11 mouse cellular contexts compared by ENCODE assay signal in genomic region chr7:130278738-130279705, GRCm38 (mm10).
DNase-seq lines count a peak whose midpoint lies in the region; ATAC-seq lines count a peak whose summit lies in the region.
"Had no signal": no experiment of that assay in that cellular context is flagged by ENCODE, and none has a peak within 500 bp of the region (broad histone marks: within the 10 kb centered on the region; RNA-seq: fewer than 3 reads in every experiment).

No protein-coding gene starts in this region.

- H3K36me3 ChIP-seq in kidney, embryonic 15.5 days = no peaks in the 10 kb centered on the region
- H3K36me3 ChIP-seq in embryonic facial prominence, embryonic 12.5 days = no peaks in the 10 kb centered on the region
- no peaks in the 10 kb centered on the region for H3K36me3 ChIP-seq in heart, embryonic 15.5 days
- no peaks in the 10 kb centered on the region for H3K36me3 ChIP-seq in limb, embryonic 13.5 days

- DNase-seq in kidney, postnatal 25 days = no peak
- DNase-seq in spleen, postnatal 14 days (ENCODE audit: low spot score in 2 of 2) = no peak
- DNase-seq in left cerebral cortex, adult 11 months (ENCODE audit: low spot score) = no peak
- DNase-seq: cerebellum, postnatal 25 days; gastrocnemius, postnatal 36 days; left cerebral cortex, postnatal 4 days had no signal

- no peaks in the 10 kb centered on the region for H3K9me3 ChIP-seq in kidney, embryonic 15.5 days (replicated peaks)
- H3K9me3 ChIP-seq in embryonic facial prominence, embryonic 12.5 days = no peaks in the 10 kb centered on the region
- H3K9me3 ChIP-seq in heart, embryonic 15.5 days (replicated peaks) = no peaks in the 10 kb centered on the region
- H3K9me3 ChIP-seq in limb, embryonic 13.5 days = no peaks in the 10 kb centered on the region
- H3K9me3 ChIP-seq: forebrain, embryonic 13.5 days had no signal

- H3K4me2 ChIP-seq in kidney, embryonic 15.5 days = 0 out of 2 replicates have a peak overlapping the region, but pooled peaks have one; percentile 10
- H3K4me2 ChIP-seq in embryonic facial prominence, embryonic 12.5 days (replicated peaks) = no peak overlapping the region
- H3K4me2 ChIP-seq in heart, embryonic 15.5 days = no peak overlapping the region
- no peak overlapping the region; the same call in 1 of the 2 replicates for H3K4me2 ChIP-seq in limb, embryonic 13.5 days (replicated peaks)
- H3K4me2 ChIP-seq: forebrain, embryonic 13.5 days had no signal

- WGBS in kidney, embryonic 15.5 days = 9% methylated on average over 19 of the region's 19 CpGs
- WGBS in embryonic facial prominence, embryonic 12.5 days = 41% methylated on average over 19 of the region's 19 CpGs
- 56% methylated on average over 19 of the region's 19 CpGs for WGBS in heart, embryonic 15.5 days
- 33% methylated on average over 19 of the region's 19 CpGs for WGBS in limb, embryonic 13.5 days

- peak; percentile 78 for ATAC-seq in kidney, embryonic 15.5 days (replicated peaks; ENCODE audit: low FRiP score)
- ATAC-seq in embryonic facial prominence, embryonic 12.5 days (ENCODE audit: insufficient number of reproducible peaks, insufficient read depth, low FRiP score, low TSS enrichment) = no peak
- ATAC-seq in heart, embryonic 15.5 days (replicated peaks; ENCODE audit: insufficient number of reproducible peaks, insufficient read depth, low FRiP score, low read depth) = no peak; the same call in 1 of the 2 replicates
- peak; percentile 28; the same call in 1 of the 2 replicates for ATAC-seq in limb, embryonic 13.5 days (ENCODE audit: low FRiP score, low read depth)
- ATAC-seq: forebrain, embryonic 13.5 days had no signal

- no peak overlapping the region for H3K9ac ChIP-seq in kidney, embryonic 15.5 days
- H3K9ac ChIP-seq in embryonic facial prominence, embryonic 12.5 days = no peak overlapping the region
- H3K9ac ChIP-seq in heart, embryonic 15.5 days = no peak overlapping the region
- H3K9ac ChIP-seq in limb, embryonic 13.5 days = no peak overlapping the region
- H3K9ac ChIP-seq: forebrain, embryonic 13.5 days had no signal

- no peak overlapping the region for H3K4me3 ChIP-seq in kidney, embryonic 15.5 days (replicated peaks)
- H3K4me3 ChIP-seq in embryonic facial prominence, embryonic 12.5 days = no peak overlapping the region
- H3K4me3 ChIP-seq in heart, embryonic 15.5 days = no peak overlapping the region
- no peak overlapping the region for H3K4me3 ChIP-seq in limb, embryonic 13.5 days
- H3K4me3 ChIP-seq: forebrain, embryonic 13.5 days had no signal

- peak overlapping the region; percentile 91 for H3K27ac ChIP-seq in kidney, embryonic 15.5 days
- H3K27ac ChIP-seq in embryonic facial prominence, embryonic 12.5 days = peak overlapping the region; percentile 61
- H3K27ac ChIP-seq in heart, embryonic 15.5 days = peak overlapping the region; percentile 40; the same call in 1 of the 2 replicates
- H3K27ac ChIP-seq in limb, embryonic 13.5 days = peak overlapping the region; percentile 44; the same call in 1 of the 2 replicates
- H3K27ac ChIP-seq: forebrain, embryonic 13.5 days had no signal

- H3K27me3 ChIP-seq in kidney, embryonic 15.5 days = no peaks in the 10 kb centered on the region
- H3K27me3 ChIP-seq in embryonic facial prominence, embryonic 12.5 days = no peaks in the 10 kb centered on the region
- 0 out of 2 replicates have a peak, but pooled peaks cover 9% of the 10 kb centered on the region for H3K27me3 ChIP-seq in heart, embryonic 15.5 days
- H3K27me3 ChIP-seq in limb, embryonic 13.5 days = no peaks in the 10 kb centered on the region

- peaks cover 31% of the 10 kb centered on the region for H3K4me1 ChIP-seq in kidney, embryonic 15.5 days
- peaks cover 17% of the 10 kb centered on the region; the same call in 1 of the 2 replicates for H3K4me1 ChIP-seq in embryonic facial prominence, embryonic 12.5 days
- no peaks in the 10 kb centered on the region for H3K4me1 ChIP-seq in heart, embryonic 15.5 days (replicated peaks)
- peaks cover 28% of the 10 kb centered on the region for H3K4me1 ChIP-seq in limb, embryonic 13.5 days

Comparison
In these comparisons a context has a peak if more than half of its experiments do, and no peak if none do; other contexts are left out.
1. ATAC-seq: peak in kidney, embryonic 15.5 days (single experiment) and limb, embryonic 13.5 days (single experiment); none in embryonic facial prominence, embryonic 12.5 days (single experiment) and heart, embryonic 15.5 days (single experiment).
2. H3K27ac ChIP-seq: peak in every context shown above with its lines; median percentile 91 in kidney, embryonic 15.5 days; 61 in embryonic facial prominence, embryonic 12.5 days; 44 in limb, embryonic 13.5 days; 40 in heart, embryonic 15.5 days.